Mouse (Mus musculus) heart, adult 10 weeks (tissue): ENCODE results near the gene Zfp648. TPM values are rescaled to one million over a fixed set of nuclear protein-coding genes. Genes with fewer than 3 reads are reported as not detected.

Experiments used
- polyA plus RNA-seq: library from polyadenylated mRNA; stranded (reverse); fragments of 350-450 nt; fragmentation: Illumina TruSeq; extraction: RNeasy Lipid Tissue Mini Kit (QIAGEN cat#74804); gene quantifications from one replicate; pipeline ENCODE4 v1.2.3, GENCODE M21; 2014; ENCODE audit warnings: low read depth, low replicate concordance

The Zfp648 gene
- polyA plus RNA-seq: not detected

GRCm38 (mm10) chr1:154200955-154201722 lies at the start of gene Zfp648:
Zfp648 (plus strand) TSS chr1:154201187.

